Mouse (Mus musculus): ENCODE measurements around the gene Lamp5. TPM values are rescaled to one million over a fixed set of nuclear protein-coding genes. Genes with fewer than 3 reads are reported as not detected.

Gene Lamp5
- not detected in 2 replicates for polyA plus RNA-seq (2015; fragmentation: Nextera tagmentation; extraction: Ambion mirVana)

GRCm38 (mm10) chr2:136051688-136052289, at the start of gene Lamp5:
Gene Lamp5 (plus strand): TSS chr2:136052239.

